Mouse (Mus musculus): ENCODE results near the gene Lrtm1.

Lrtm1 gene

DNA sequence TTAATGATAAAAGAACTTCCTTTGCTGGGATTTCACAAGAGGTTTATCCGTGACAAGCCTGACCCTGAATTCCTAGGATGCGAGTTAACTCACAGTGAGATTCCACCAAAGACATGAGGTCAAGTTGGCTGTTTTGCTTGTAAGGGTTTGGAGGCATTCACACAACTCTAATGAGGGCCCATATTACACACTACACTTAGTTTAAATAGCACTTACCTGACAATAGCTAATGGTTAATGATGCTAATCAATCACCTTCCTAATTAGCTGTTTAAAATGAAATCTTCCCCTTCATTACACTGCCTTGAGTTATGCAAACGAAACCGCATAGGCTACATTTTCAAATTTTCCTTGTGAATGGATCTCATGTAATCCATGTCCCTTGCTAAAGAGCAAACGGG is 20.2 kb downstream of the Lrtm1 start:
- no peak for DNase-seq

GRCm38 (mm10) chr14:29040606-29041364 is 22.8 kb downstream of the Lrtm1 start:
- no peak for DNase-seq

DNA sequence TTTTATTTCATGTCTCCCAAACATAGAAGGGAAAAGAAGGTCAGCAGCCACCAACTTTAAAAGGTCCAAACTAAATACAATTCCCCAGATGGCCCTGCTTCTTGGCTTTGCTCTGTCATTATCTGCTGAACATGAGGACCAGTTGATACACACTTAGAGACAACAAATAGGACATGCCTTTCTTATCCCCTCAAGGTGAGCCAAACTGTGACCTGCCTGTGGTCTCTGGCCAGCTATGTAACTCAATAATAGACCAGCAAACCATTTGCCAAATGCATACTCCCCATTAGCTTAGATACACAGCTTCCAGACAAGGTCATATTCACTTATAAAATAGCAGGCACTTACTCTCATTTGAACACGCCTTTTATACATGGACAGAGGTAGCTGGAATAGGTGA is 23.5 kb downstream of the Lrtm1 start:
- DNase-seq: no peak

- no peak for DNase-seq
These were observed 24.3 kb downstream of the Lrtm1 start for GRCm38 (mm10) chr14:29042355-29042754.

GRCm38 (mm10) chr14:29051951-29052835 is 34.2 kb downstream of the Lrtm1 start:
- no peak for DNase-seq

- no peak for DNase-seq
These were observed 42.7 kb downstream of the Lrtm1 start for GRCm38 (mm10) chr14:29060679-29061078.

- no peak for DNase-seq
These were observed 43.5 kb downstream of the Lrtm1 start for GRCm38 (mm10) chr14:29061491-29061890.

GRCm38 (mm10) chr14:29062676-29063075 is 44.7 kb downstream of the Lrtm1 start:
- DNase-seq: no peak

- DNase-seq: no peak
These were observed 55.7 kb downstream of the Lrtm1 start for GRCm38 (mm10) chr14:29073747-29074146.

DNA sequence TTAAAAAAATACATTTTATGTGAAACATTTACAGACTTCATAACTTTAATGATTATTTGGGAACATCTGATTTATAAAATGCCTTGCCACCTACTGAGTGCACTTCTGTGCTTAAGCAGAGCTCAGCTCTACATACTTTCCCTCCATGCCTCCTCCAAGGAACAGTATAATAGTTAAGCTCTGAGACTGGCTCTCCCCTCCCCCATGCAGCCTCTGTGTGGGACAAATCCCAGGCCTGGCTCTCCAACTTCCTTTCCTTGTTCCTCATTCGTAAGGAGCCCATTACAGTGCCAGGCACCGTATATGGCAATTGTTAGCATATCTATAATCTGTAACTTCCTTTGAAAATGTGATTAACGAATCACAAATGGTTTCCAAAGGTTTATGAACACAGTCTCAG is 59.4 kb downstream of the Lrtm1 start:
- no peak for DNase-seq

GRCm38 (mm10) chr14:29080228-29080627 is 62.2 kb downstream of the Lrtm1 start:
- DNase-seq: no peak

GRCm38 (mm10) chr14:29080630-29081029 is 62.6 kb downstream of the Lrtm1 start:
- no peak for DNase-seq

GRCm38 (mm10) chr14:29082171-29082570 is 64.2 kb downstream of the Lrtm1 start:
- no peak for DNase-seq
